Mouse (Mus musculus): ENCODE data around the gene Hoxc9. TPM values are rescaled to one million over a fixed set of nuclear protein-coding genes. Genes with fewer than 3 reads are reported as not detected.

Gene Hoxc9
- total RNA-seq, 1 experiment = 0.54 TPM

DNA sequence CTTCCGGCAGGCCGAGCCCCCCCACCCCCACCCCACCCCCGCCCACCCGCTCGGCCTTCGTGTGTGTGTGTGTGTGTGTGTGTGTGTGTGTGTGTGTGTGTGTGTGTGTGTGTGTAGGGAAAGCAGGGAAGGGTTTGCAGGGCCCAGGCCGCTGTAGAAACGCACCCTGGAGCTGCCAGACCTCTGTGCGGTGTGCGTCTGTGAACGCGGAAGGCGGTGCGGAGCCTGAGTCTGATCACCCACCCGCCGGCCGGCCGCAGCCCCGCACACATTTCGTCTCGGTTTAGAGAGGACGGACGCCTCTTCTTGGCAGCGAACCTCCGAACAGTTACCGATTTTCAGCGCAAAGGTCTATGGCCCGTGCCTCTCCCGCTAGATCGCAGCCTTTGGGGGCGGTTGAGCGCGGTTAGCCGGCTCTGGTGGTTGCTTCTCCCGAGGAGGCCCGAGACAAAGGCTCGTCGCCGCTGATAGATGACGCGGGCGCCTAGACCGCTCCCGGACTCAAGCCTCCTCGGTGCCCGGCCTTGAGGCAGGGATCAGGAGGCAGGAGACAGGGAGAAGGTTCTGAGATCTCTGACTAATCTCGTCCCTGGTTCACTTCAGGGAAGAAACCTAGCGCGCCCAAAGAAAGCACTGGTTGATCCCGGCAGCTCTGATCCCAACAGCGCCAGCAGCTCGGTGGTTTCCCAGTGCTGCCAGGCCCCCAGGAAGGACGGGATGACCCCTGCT lies 33.3 kb upstream of the Hoxc9 start:
- Histone ChIP-seq H3K4me3 (ENCODE audit: insufficient read depth in 1 of 2, low read depth in 1 of 2, low read length in 2 of 2, poor library complexity in 1 of 2, severe bottlenecking in 1 of 2) (peak overlapping the region; percentile 25 to 52; a peak in 3 of 4 replicates), H3K9ac (ENCODE audit: insufficient read depth, low read depth, low read length, poor library complexity, severe bottlenecking) (no peak overlapping the region), H3K9me3 (ENCODE audit: control insufficient read depth, insufficient read depth, low read depth, low read length) (no peaks in the 10 kb centered on the region), H3K36me3 (ENCODE audit: control insufficient read depth, insufficient read depth, low read length, poor library complexity, severe bottlenecking) (no peaks in the 10 kb centered on the region), H3K4me1 (ENCODE audit: control insufficient read depth in 2 of 2, insufficient read depth in 2 of 2, low read length in 2 of 2, poor library complexity in 1 of 2) (peaks cover 0 to 4% of the 10 kb centered on the region in 2 experiments; a peak in 2 of 4 replicates), H3K27ac (ENCODE audit: insufficient read depth, low read depth, low read length, poor library complexity, severe bottlenecking) (no peak overlapping the region)
- in situ Hi-C loops (cut with MboI; ENCODE audit: low sequenced_read_pairs in 2 of 2, unreplicated experiment in 2 of 2) = loop anchor here in 1 of 2 experiments (25.0 kb wide), 1 partner anchor 931 kb away; the partner anchor contains the start of gene Krt8
- no peak for DNase-seq (ENCODE audit: low read depth, low spot score)
- no peak for TF ChIP-seq CHD2 (IDR thresholded peaks at IDR 0.05; ENCODE audit: low read depth, low read length)

DNA sequence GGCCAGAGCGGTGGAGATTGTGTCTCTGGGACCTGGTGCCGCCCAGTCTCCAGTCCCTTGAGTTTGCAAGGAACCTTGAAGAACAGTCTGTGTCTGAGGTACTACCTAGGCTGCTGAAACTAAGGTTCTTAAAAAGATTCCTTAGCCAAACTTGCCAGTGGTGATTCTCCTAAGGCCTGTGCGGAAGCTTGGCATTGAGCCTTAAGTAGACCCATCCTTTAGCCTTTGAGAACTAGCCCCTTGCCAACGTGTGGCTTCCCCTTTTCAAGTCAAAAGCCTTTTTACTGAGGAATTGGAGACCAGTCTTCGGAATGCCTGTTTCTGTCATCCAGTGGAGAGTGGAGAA lies 32.8 kb upstream of the Hoxc9 start:
- Histone ChIP-seq H3K36me3 (ENCODE audit: control insufficient read depth, insufficient read depth, low read length, poor library complexity, severe bottlenecking) (no peaks in the 10 kb centered on the region), H3K27ac (ENCODE audit: insufficient read depth, low read depth, low read length, poor library complexity, severe bottlenecking) (no peak overlapping the region), H3K4me3 (ENCODE audit: insufficient read depth in 1 of 2, low read depth in 1 of 2, low read length in 2 of 2, poor library complexity in 1 of 2, severe bottlenecking in 1 of 2) (peak overlapping the region in 1 of 2 experiments; percentile 52; a peak in 1 of 4 replicates), H3K9ac (ENCODE audit: insufficient read depth, low read depth, low read length, poor library complexity, severe bottlenecking) (no peak overlapping the region), H3K9me3 (ENCODE audit: control insufficient read depth, insufficient read depth, low read depth, low read length) (no peaks in the 10 kb centered on the region), H3K4me1 (ENCODE audit: control insufficient read depth in 2 of 2, insufficient read depth in 2 of 2, low read length in 2 of 2, poor library complexity in 1 of 2) (peaks cover 0 to 4% of the 10 kb centered on the region in 2 experiments; a peak in 2 of 4 replicates)
- in situ Hi-C loops (cut with MboI; ENCODE audit: low sequenced_read_pairs in 2 of 2, unreplicated experiment in 2 of 2) = loop anchor here in 1 of 2 experiments (25.0 kb wide), 1 partner anchor 931 kb away; the partner anchor contains the start of gene Krt8
- DNase-seq (ENCODE audit: low read depth, low spot score) = no peak
- TF ChIP-seq ZC3H11A (IDR thresholded peaks at IDR 0.05; ENCODE audit: borderline replicate concordance, low read depth, low read length) (no peak), CHD2 (IDR thresholded peaks at IDR 0.05; ENCODE audit: low read depth, low read length) (no peak), ZNF384 (IDR thresholded peaks at IDR 0.05; ENCODE audit: low read depth, low read length) (no peak), HCFC1 (IDR thresholded peaks at IDR 0.05; ENCODE audit: borderline replicate concordance, insufficient read depth, low read length) (no peak), MAFK (IDR thresholded peaks at IDR 0.05; ENCODE audit: insufficient read depth, low read depth, low read length) (no peak)

- in situ Hi-C loops (cut with MboI; ENCODE audit: low sequenced_read_pairs in 2 of 2, unreplicated experiment in 2 of 2) = loop anchor here in 1 of 2 experiments (25.0 kb wide), 1 partner anchor 933 kb away; the partner anchor contains the start of gene Krt8
- H3K9ac ChIP-seq (ENCODE audit: insufficient read depth, low read depth, low read length, poor library complexity, severe bottlenecking) = no peak overlapping the region
- H3K9me3 ChIP-seq (ENCODE audit: control insufficient read depth, insufficient read depth, low read depth, low read length) = no peaks in the 10 kb centered on the region
- H3K36me3 ChIP-seq (ENCODE audit: control insufficient read depth, insufficient read depth, low read length, poor library complexity, severe bottlenecking) = no peaks in the 10 kb centered on the region
- no peak for DNase-seq (ENCODE audit: low read depth, low spot score)
- no peak overlapping the region for H3K4me3 ChIP-seq (ENCODE audit: insufficient read depth in 1 of 2, low read depth in 1 of 2, low read length in 2 of 2, poor library complexity in 1 of 2, severe bottlenecking in 1 of 2)
- TF ChIP-seq CHD2 (IDR thresholded peaks at IDR 0.05; ENCODE audit: low read depth, low read length) = no peak
- no peak for TF ChIP-seq ZNF384 (IDR thresholded peaks at IDR 0.05; ENCODE audit: low read depth, low read length)
- TF ChIP-seq HCFC1 (IDR thresholded peaks at IDR 0.05; ENCODE audit: borderline replicate concordance, insufficient read depth, low read length) = no peak
- TF ChIP-seq ZC3H11A (IDR thresholded peaks at IDR 0.05; ENCODE audit: borderline replicate concordance, low read depth, low read length) = no peak
- TF ChIP-seq MAFK (IDR thresholded peaks at IDR 0.05; ENCODE audit: insufficient read depth, low read depth, low read length) = no peak
- H3K4me1 ChIP-seq (ENCODE audit: control insufficient read depth in 2 of 2, insufficient read depth in 2 of 2, low read length in 2 of 2, poor library complexity in 1 of 2) = no peaks in the 10 kb centered on the region; a peak in 2 of 4 replicates
- H3K27ac ChIP-seq (ENCODE audit: insufficient read depth, low read depth, low read length, poor library complexity, severe bottlenecking) = no peak overlapping the region
These were observed 30.8 kb upstream of the Hoxc9 start for GRCm38 (mm10) chr15:102945185-102946077.

DNA sequence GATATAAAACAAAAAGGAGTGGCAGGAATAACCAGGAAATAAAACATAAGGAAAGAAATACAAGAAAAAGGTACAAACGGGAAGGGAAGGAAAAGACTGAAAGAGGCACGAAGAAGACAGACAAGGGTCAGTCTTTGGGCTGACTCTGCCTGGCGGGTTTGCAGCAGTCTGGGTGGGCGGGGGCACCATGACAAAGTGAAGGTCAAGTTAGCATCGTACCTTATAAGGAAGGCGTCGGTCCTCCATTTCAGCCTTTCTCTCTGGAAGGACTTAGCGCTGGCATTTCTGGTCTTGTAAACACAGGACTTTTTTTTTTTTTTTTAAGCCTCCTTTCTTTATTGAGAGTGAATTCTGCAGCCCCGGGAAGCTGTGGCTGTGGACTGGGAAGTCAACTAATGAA lies 29.0 kb upstream of the Hoxc9 start:
- in situ Hi-C loops (cut with MboI; ENCODE audit: low sequenced_read_pairs in 2 of 2, unreplicated experiment in 2 of 2) = loop anchor here in 1 of 2 experiments (25.0 kb wide), 1 partner anchor 935 kb away; the partner anchor contains the start of gene Krt8
- Histone ChIP-seq H3K4me3 (ENCODE audit: insufficient read depth in 1 of 2, low read depth in 1 of 2, low read length in 2 of 2, poor library complexity in 1 of 2, severe bottlenecking in 1 of 2) (no peak overlapping the region), H3K27ac (ENCODE audit: insufficient read depth, low read depth, low read length, poor library complexity, severe bottlenecking) (no peak overlapping the region)

More for the DNA sequence above, 29.0 kb upstream of the Hoxc9 start:
- H3K4me1 ChIP-seq (ENCODE audit: control insufficient read depth in 2 of 2, insufficient read depth in 2 of 2, low read length in 2 of 2, poor library complexity in 1 of 2) = no peaks in the 10 kb centered on the region; a peak in 2 of 4 replicates
- H3K36me3 ChIP-seq (ENCODE audit: control insufficient read depth, insufficient read depth, low read length, poor library complexity, severe bottlenecking) = no peaks in the 10 kb centered on the region
- no peak for DNase-seq (ENCODE audit: low read depth, low spot score)
- no peak overlapping the region for H3K9ac ChIP-seq (ENCODE audit: insufficient read depth, low read depth, low read length, poor library complexity, severe bottlenecking)
- no peaks in the 10 kb centered on the region for H3K9me3 ChIP-seq (ENCODE audit: control insufficient read depth, insufficient read depth, low read depth, low read length)
- TF ChIP-seq ZNF384 (IDR thresholded peaks at IDR 0.05; ENCODE audit: low read depth, low read length) (0 out of 2 replicates have a peak, but pooled peaks have one; percentile 18), HCFC1 (IDR thresholded peaks at IDR 0.05; ENCODE audit: borderline replicate concordance, insufficient read depth, low read length) (no peak), CHD2 (IDR thresholded peaks at IDR 0.05; ENCODE audit: low read depth, low read length) (no peak), MAFK (IDR thresholded peaks at IDR 0.05; ENCODE audit: insufficient read depth, low read depth, low read length) (no peak)

Data from ES-E14 (cell line).